Mouse (Mus musculus) limb, embryonic 15.5 days (tissue): Measurements from ENCODE around the gene Kansl3. TPM values are rescaled to one million over a fixed set of nuclear protein-coding genes. Genes with fewer than 3 reads are reported as not detected.

ENCODE experiments used
- ATAC-seq: fragments of 200-750 bp; cut with Nextera tagmentation; 2 replicates; pipeline ENCODE4 v1.8.0; 2017; ENCODE audit warnings: low read depth, moderate TSS enrichment; ENCODE audit not compliant: insufficient number of reproducible peaks, low FRiP score, low TSS enrichment
- H3K27ac ChIP-seq: fragments of 300-500 bp; sonication (generic); 2 replicates; pipeline ENCODE4 v1.5.1; 2015; ENCODE audit warnings: moderate library complexity, mild to moderate bottlenecking, inconsistent platforms
- H3K27me3 ChIP-seq: fragments of 300-500 bp; sonication (generic); 2 replicates; pipeline ENCODE4 v1.6.1; 2015; ENCODE audit warnings: inconsistent platforms
- H3K36me3 ChIP-seq: fragments of 300-500 bp; sonication (generic); 2 replicates; pipeline ENCODE4 v1.6.1; 2015; ENCODE audit warnings: inconsistent platforms
- H3K4me1 ChIP-seq: fragments of 300-500 bp; sonication (generic); 2 replicates; pipeline ENCODE4 v1.6.1; 2015; ENCODE audit warnings: inconsistent platforms
- H3K4me2 ChIP-seq: fragments of 300-500 bp; sonication (generic); 2 replicates; pipeline ENCODE4 v1.6.1; 2015; ENCODE audit warnings: mild to moderate bottlenecking, inconsistent platforms
- H3K4me3 ChIP-seq: fragments of 300-500 bp; sonication (generic); 2 replicates; pipeline ENCODE4 v1.5.1; 2015; ENCODE audit warnings: mild to moderate bottlenecking, inconsistent platforms
- H3K9ac ChIP-seq: fragments of 300-500 bp; sonication (generic); 2 replicates; pipeline ENCODE4 v1.6.1; 2015; ENCODE audit warnings: inconsistent platforms
- H3K9me3 ChIP-seq: fragments of 300-500 bp; sonication (generic); 2 replicates; pipeline ENCODE4 v1.6.1; 2016; ENCODE audit warnings: inconsistent platforms
- WGBS: fragments of 180-500 bp; shearing (Covaris S2); methylation state at CpG from one replicate; pipeline ENCODE4 v1.1.7; 2015; 5-methylcytosine and 5-hydroxymethylcytosine counted together
- polyA plus RNA-seq: library from polyadenylated mRNA; unstranded; fragments of >200 nt; fragmentation: Nextera tagmentation; extraction: Ambion mirVana; gene quantifications from 2 replicates; pipeline ENCODE4 v1.2.1, GENCODE M21; 2015

The Kansl3 gene
- polyA plus RNA-seq, 1 experiment from 2014 or later: 40.2 TPM

- Histone ChIP-seq H3K4me1 (no peaks in the 10 kb centered on the region), H3K9ac (no peak overlapping the region), H3K9me3 (no peaks in the 10 kb centered on the region), H3K4me2 (no peak overlapping the region), H3K4me3 (no peak overlapping the region), H3K27me3 (no peaks in the 10 kb centered on the region), H3K27ac (no peak overlapping the region), H3K36me3 (peaks cover 25% of the 10 kb centered on the region)
- no peak for ATAC-seq
- 88% methylated on average over 11 of the region's 11 CpGs for WGBS
Measured at GRCm38 (mm10) chr1:36314959-36315775, 53.8 kb downstream of the Kansl3 start.

GRCm38 (mm10) chr1:36309498-36309901 is 59.5 kb downstream of the Kansl3 start:
- H3K36me3 ChIP-seq: no peaks in the 10 kb centered on the region; the same call in 1 of the 2 replicates
- ATAC-seq: no peak
- 0 out of 2 replicates have a peak overlapping the region, but pooled peaks have one; percentile 64 for H3K4me3 ChIP-seq
- H3K4me2 ChIP-seq: peak overlapping the region; percentile 13
- peaks cover 8% of the 10 kb centered on the region; the same call in 1 of the 2 replicates for H3K27me3 ChIP-seq
- H3K4me1 ChIP-seq: peaks cover 23% of the 10 kb centered on the region
- 21% methylated on average over 3 of the region's 3 CpGs for WGBS
- H3K9me3 ChIP-seq: no peaks in the 10 kb centered on the region
- no peak overlapping the region for H3K9ac ChIP-seq
- H3K27ac ChIP-seq: no peak overlapping the region

GRCm38 (mm10) chr1:36308966-36309475 is 60.0 kb downstream of the Kansl3 start:
- ATAC-seq: no peak
- Histone ChIP-seq H3K9me3 (no peaks in the 10 kb centered on the region), H3K27ac (no peak overlapping the region), H3K27me3 (peaks cover 8% of the 10 kb centered on the region; the same call in 1 of the 2 replicates), H3K36me3 (no peaks in the 10 kb centered on the region; the same call in 1 of the 2 replicates), H3K4me3 (peak overlapping the region; percentile 64), H3K4me2 (peak overlapping the region; percentile 80), H3K4me1 (peaks cover 28% of the 10 kb centered on the region), H3K9ac (no peak overlapping the region)
- 49% methylated on average over 9 of the region's 9 CpGs for WGBS

- Histone ChIP-seq H3K4me3 (peak overlapping the region; percentile 64), H3K27ac (no peak overlapping the region), H3K4me2 (peak overlapping the region; percentile 80), H3K36me3 (no peaks in the 10 kb centered on the region; the same call in 1 of the 2 replicates), H3K4me1 (peaks cover 34% of the 10 kb centered on the region), H3K9ac (0 out of 2 replicates have a peak overlapping the region, but pooled peaks have one; percentile 50), H3K27me3 (peaks cover 8% of the 10 kb centered on the region; the same call in 1 of the 2 replicates), H3K9me3 (no peaks in the 10 kb centered on the region)
- WGBS: 6% methylated on average over 12 of the region's 12 CpGs
- no peak for ATAC-seq
Measured at GRCm38 (mm10) chr1:36308451-36308901, 60.5 kb downstream of the Kansl3 start.

- peak within 1 kb of the TSS; percentile 64 for H3K4me3 ChIP-seq
- H3K27me3 ChIP-seq: peaks cover 8% of the 10 kb centered on the region; the same call in 1 of the 2 replicates
- peak within 1 kb of the TSS; percentile 83 for H3K27ac ChIP-seq
- ATAC-seq: peak; percentile 85
- peak within 1 kb of the TSS; percentile 80 for H3K4me2 ChIP-seq
- H3K36me3 ChIP-seq: no peaks in the 10 kb centered on the region; the same call in 1 of the 2 replicates
- WGBS: under 1% methylated on average over 64 of the region's 65 CpGs
- peak within 1 kb of the TSS; percentile 50 for H3K9ac ChIP-seq
- no peaks in the 10 kb centered on the region for H3K9me3 ChIP-seq
- H3K4me1 ChIP-seq: peaks cover 42% of the 10 kb centered on the region
Measured at GRCm38 (mm10) chr1:36307495-36308280, 61.3 kb downstream of the Kansl3 start, which contains the start of gene Arid5a. TSS of gene Arid5a (plus strand) at chr1:36307733.

- H3K4me3 ChIP-seq: no peak overlapping the region
- no peak overlapping the region for H3K4me2 ChIP-seq
- H3K27ac ChIP-seq: no peak overlapping the region
- no peak overlapping the region for H3K9ac ChIP-seq
- H3K36me3 ChIP-seq: no peaks in the 10 kb centered on the region; the same call in 1 of the 2 replicates
- peaks cover 44% of the 10 kb centered on the region for H3K4me1 ChIP-seq
- H3K27me3 ChIP-seq: peaks cover 13% of the 10 kb centered on the region; the same call in 1 of the 2 replicates
- 65% methylated on average over 7 of the region's 7 CpGs for whole genome bisulfite sequencing
- no peak for ATAC-seq
- H3K9me3 ChIP-seq: no peaks in the 10 kb centered on the region
Measured at GRCm38 (mm10) chr1:36307121-36307494, 61.9 kb downstream of the Kansl3 start.

- Histone ChIP-seq H3K9ac (no peak overlapping the region), H3K27ac (no peak overlapping the region), H3K36me3 (no peaks in the 10 kb centered on the region), H3K9me3 (no peaks in the 10 kb centered on the region), H3K27me3 (peaks cover 21% of the 10 kb centered on the region; the same call in 1 of the 2 replicates), H3K4me2 (no peak overlapping the region), H3K4me1 (peaks cover 44% of the 10 kb centered on the region), H3K4me3 (no peak overlapping the region)
- ATAC-seq: no peak
- 55% methylated on average over 6 of the region's 6 CpGs for WGBS
Measured at GRCm38 (mm10) chr1:36306120-36306519, 62.9 kb downstream of the Kansl3 start.

GRCm38 (mm10) chr1:36304764-36305163 is 64.2 kb downstream of the Kansl3 start:
- H3K4me2 ChIP-seq: no peak overlapping the region
- peaks cover 42% of the 10 kb centered on the region for H3K4me1 ChIP-seq
- 0 out of 2 replicates have a peak overlapping the region, but pooled peaks have one; percentile 11 for H3K27ac ChIP-seq
- no peak overlapping the region for H3K9ac ChIP-seq
- no peaks in the 10 kb centered on the region for H3K36me3 ChIP-seq
- no peak for ATAC-seq
- no peak overlapping the region for H3K4me3 ChIP-seq
- peaks cover 33% of the 10 kb centered on the region; the same call in 1 of the 2 replicates for H3K27me3 ChIP-seq
- no peaks in the 10 kb centered on the region for H3K9me3 ChIP-seq
- 49% methylated on average over 7 of the region's 7 CpGs for WGBS

- 10% methylated on average over 30 of the region's 30 CpGs for WGBS
- peak overlapping the region; percentile 75 for H3K27ac ChIP-seq
- H3K9me3 ChIP-seq: no peaks in the 10 kb centered on the region
- H3K4me1 ChIP-seq: peaks cover 31% of the 10 kb centered on the region
- H3K4me3 ChIP-seq: peak overlapping the region; percentile 37
- peak; percentile 64; the same call in 1 of the 2 replicates for ATAC-seq
- H3K9ac ChIP-seq: 0 out of 2 replicates have a peak overlapping the region, but pooled peaks have one; percentile 28
- peak overlapping the region; percentile 76 for H3K4me2 ChIP-seq
- H3K36me3 ChIP-seq: no peaks in the 10 kb centered on the region
- H3K27me3 ChIP-seq: peaks cover 37% of the 10 kb centered on the region
Measured at GRCm38 (mm10) chr1:36303381-36304320, 65.3 kb downstream of the Kansl3 start.

GRCm38 (mm10) chr1:36302957-36303356 is 66.0 kb downstream of the Kansl3 start:
- 0 out of 2 replicates have a peak overlapping the region, but pooled peaks have one; percentile 28 for H3K9ac ChIP-seq
- peak overlapping the region; percentile 75 for H3K27ac ChIP-seq
- ATAC-seq: no peak
- no peaks in the 10 kb centered on the region for H3K36me3 ChIP-seq
- H3K27me3 ChIP-seq: peaks cover 42% of the 10 kb centered on the region
- H3K4me2 ChIP-seq: peak overlapping the region; percentile 76
- peaks cover 24% of the 10 kb centered on the region for H3K4me1 ChIP-seq
- WGBS: 7% methylated on average over 9 of the region's 9 CpGs
- no peaks in the 10 kb centered on the region for H3K9me3 ChIP-seq
- peak overlapping the region; percentile 37 for H3K4me3 ChIP-seq
